Mouse (Mus musculus) olfactory bulb, adult 2 months (tissue): ENCODE data around the gene Klhl35. TPM values are rescaled to one million over a fixed set of nuclear protein-coding genes. Genes with fewer than 3 reads are reported as not detected.
A peak's percentile ranks its signal among the peaks of the same experiment; 100 is the strongest.

ENCODE experiments used
- H3K27ac ChIP-seq: fragments of 200-500 bp; 2 replicates; pipeline ENCODE4 v1.5.1; 2012; ENCODE audit warnings: low read depth, low read length; ENCODE audit not compliant: insufficient read depth
- H3K4me1 ChIP-seq: fragments of 200-500 bp; 2 replicates; pipeline ENCODE4 v1.6.1; 2012; ENCODE audit warnings: low read length; ENCODE audit not compliant: control insufficient read depth, insufficient read depth
- H3K4me3 ChIP-seq: fragments of 200-500 bp; 2 replicates; pipeline ENCODE4 v1.5.1; 2012; ENCODE audit warnings: mild to moderate bottlenecking, low read depth, low read length, moderate library complexity; ENCODE audit not compliant: insufficient read depth
- CTCF ChIP-seq: fragments of 200-500 bp; IDR thresholded peaks from 2 replicates; pipeline ENCODE4 v1.5.1; 2012; ENCODE audit warnings: low read depth, mild to moderate bottlenecking, low read length, moderate library complexity; ENCODE audit not compliant: insufficient read depth
- POLR2A ChIP-seq: fragments of 200-500 bp; IDR thresholded peaks from 2 replicates; pipeline ENCODE4 v1.6.1; 2012; ENCODE audit warnings: mild to moderate bottlenecking, low read depth, low read length, moderate library complexity; ENCODE audit not compliant: insufficient read depth
- WGBS: fragments of 180-500 bp; shearing (Covaris S2); methylation state at CpG from one replicate; pipeline ENCODE4 v1.1.7; 2018; 5-methylcytosine and 5-hydroxymethylcytosine counted together
- polyA plus RNA-seq: library from polyadenylated mRNA; stranded (reverse); fragments of >200 nt; gene quantifications from 2 replicates; pipeline ENCODE4 v1.2.4, GENCODE M21; 2012; ENCODE audit warnings: low replicate concordance; ENCODE audit not compliant: missing spikeins, insufficient read depth, insufficient read length

The Klhl35 gene
- polyA plus RNA-seq, 1 experiment: not detected

DNA sequence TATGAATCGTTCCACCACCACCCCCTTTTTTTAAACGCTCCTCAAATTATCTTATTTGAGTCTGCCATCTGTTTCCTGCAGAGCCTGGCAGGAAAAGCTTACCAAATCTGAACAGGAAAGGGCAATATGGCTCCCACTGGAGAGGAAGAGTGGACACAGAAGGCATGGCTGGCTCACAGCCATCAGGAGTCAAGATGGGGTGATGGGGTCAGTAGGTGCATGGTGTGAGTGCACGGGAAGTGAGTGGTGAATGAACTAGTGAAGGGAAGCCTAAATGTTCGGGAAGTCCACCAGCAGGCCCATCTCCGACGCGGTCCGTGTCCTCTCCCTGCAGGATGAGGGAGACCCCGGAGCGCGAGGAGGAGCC is 2.1 kb downstream of the Klhl35 start:
- no peak overlapping the region for H3K27ac ChIP-seq
- H3K4me1 ChIP-seq: peaks cover 24% of the 10 kb centered on the region
- no peak for TF ChIP-seq POLR2A
- peak overlapping the region; percentile 47 for H3K4me3 ChIP-seq
- WGBS: 31% methylated on average over 11 of the region's 11 CpGs

DNA sequence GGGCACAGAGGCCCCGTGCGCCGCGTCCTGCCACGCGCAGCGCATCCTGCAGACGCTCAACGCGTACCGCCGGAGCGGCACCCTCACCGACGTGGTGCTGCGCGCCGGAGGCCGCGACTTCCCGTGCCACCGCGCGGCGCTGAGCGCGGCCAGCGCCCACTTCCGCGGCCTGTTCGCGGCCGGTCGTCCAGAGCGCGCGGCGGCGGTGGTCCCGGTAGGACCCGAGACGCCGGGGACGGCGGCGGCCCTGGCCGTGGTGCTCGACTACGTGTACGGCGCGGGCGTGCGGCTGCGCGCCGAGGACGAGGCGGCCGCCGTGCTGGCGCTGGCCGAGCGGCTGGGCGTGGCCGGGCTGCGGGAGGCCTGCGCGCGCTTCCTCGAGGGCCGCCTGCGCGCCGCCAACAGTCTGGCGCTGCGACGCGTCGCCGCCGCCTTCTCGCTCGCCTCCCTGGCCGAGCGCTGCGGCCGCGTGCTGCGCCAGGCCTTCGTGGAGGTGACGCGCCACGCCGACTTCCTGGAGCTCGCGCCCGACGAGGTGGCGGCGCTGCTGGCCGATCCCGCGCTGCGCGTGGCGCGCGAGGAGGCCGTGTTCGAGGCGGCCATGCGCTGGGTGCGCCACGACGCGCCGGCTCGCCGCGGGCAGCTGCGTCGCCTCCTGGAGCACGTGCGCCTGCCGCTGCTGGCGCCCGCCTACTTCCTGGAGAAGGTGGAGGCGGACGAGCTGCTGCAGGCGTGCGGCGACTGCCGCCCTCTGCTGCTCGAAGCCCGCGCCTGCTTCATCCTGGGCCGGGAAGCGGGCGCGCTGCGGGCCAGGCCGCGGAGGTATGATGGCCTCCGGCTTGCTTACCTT is 2.7 kb downstream of the Klhl35 start:
- H3K27ac ChIP-seq: 0 out of 2 replicates have a peak overlapping the region, but pooled peaks have one; percentile 9
- peak overlapping the region; percentile 47 for H3K4me3 ChIP-seq
- peak; percentile 53; the same call in 1 of the 2 replicates for TF ChIP-seq POLR2A
- TF ChIP-seq CTCF: peak; percentile 55; the same call in 1 of the 2 replicates
- peaks cover 25% of the 10 kb centered on the region for H3K4me1 ChIP-seq
- 2% methylated on average over 145 of the region's 145 CpGs for WGBS

DNA sequence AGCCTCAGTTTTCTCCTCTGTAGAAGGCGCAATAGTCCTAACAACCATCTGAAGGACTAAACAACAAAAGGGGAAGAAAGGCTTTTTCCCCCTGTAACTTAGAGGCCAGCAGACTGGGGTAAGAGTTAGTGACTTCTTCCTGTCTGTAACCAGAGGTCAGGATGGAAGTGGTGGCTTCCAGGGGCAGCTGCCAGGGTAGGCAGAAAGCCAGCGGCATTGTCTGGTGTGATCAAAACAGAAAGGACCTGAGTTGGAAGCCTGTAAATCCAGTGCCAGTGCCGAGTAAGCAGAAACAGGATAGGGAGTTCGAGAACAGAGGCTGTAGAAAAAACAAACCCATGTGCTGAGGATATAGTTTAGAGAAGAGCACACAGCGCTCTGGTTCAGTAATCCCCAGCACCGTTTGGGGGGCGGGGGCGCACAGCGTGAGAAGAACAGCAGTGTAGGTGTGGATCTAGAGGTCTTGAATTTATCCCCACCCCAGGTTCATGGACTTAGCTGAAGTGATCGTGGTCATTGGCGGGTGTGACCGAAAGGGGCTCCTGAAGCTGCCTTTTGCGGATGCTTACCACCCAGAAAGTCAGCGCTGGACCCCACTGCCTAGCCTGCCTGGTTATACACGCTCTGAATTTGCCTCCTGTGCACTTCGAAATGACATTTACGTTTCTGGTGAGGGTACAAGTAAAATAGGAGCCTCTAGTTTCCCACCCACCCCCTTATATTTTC is 4.0 kb downstream of the Klhl35 start:
- TF ChIP-seq CTCF (no peak), POLR2A (no peak)
- no peak overlapping the region for H3K4me3 ChIP-seq
- WGBS: 80% methylated on average over 17 of the region's 17 CpGs
- no peak overlapping the region for H3K27ac ChIP-seq
- peaks cover 37% of the 10 kb centered on the region for H3K4me1 ChIP-seq

- Histone ChIP-seq H3K27ac (no peak overlapping the region), H3K4me1 (peaks cover 34% of the 10 kb centered on the region), H3K4me3 (no peak overlapping the region)
- TF ChIP-seq POLR2A: no peak
- TF ChIP-seq CTCF: no peak
- 76% methylated on average over 18 of the region's 18 CpGs for WGBS
Measured at GRCm38 (mm10) chr7:99471578-99471977, 5.8 kb downstream of the Klhl35 start.

DNA sequence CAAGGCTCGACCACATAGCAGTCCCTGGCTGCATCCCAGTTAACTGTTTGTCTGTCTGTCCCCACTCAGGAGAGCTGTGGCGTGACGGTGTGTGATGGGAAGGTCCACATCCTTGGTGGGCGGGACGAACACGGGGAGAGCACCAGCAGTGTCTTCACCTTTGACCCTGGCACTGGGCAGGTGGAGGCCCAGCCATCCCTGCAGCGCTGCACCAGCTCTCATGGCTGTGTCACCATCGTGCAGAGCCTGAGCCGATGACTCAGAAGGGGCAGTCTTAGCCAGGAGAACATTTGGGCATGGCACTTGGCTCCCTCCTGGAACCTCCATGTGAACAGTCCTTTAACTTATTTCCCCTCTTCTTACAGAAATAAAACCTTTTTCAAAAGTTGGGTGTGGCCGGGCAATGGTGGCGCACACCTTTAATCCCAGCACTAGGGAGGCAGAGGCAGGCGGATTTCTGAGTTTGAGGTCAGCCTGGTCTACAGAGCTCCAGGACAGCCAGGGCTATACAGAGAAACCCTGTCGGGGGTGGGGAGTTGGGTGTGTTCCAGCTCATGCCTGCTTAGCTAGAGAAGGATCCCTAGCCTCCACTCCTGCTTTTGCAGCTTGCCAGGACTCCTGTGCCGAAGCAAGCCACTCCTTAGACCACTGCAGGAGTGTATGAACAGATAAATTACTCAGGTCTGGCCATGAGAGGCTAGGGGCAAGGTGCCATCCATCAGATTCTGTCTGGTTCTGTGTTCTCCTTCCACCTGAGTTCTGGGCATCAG is 8.0 kb downstream of the Klhl35 start:
- TF ChIP-seq CTCF: no peak
- no peak for TF ChIP-seq POLR2A
- no peak overlapping the region for H3K4me3 ChIP-seq
- H3K4me1 ChIP-seq: peaks cover 20% of the 10 kb centered on the region
- 0 out of 2 replicates have a peak overlapping the region, but pooled peaks have one; percentile 33 for H3K27ac ChIP-seq
- WGBS: 69% methylated on average over 14 of the region's 14 CpGs

DNA sequence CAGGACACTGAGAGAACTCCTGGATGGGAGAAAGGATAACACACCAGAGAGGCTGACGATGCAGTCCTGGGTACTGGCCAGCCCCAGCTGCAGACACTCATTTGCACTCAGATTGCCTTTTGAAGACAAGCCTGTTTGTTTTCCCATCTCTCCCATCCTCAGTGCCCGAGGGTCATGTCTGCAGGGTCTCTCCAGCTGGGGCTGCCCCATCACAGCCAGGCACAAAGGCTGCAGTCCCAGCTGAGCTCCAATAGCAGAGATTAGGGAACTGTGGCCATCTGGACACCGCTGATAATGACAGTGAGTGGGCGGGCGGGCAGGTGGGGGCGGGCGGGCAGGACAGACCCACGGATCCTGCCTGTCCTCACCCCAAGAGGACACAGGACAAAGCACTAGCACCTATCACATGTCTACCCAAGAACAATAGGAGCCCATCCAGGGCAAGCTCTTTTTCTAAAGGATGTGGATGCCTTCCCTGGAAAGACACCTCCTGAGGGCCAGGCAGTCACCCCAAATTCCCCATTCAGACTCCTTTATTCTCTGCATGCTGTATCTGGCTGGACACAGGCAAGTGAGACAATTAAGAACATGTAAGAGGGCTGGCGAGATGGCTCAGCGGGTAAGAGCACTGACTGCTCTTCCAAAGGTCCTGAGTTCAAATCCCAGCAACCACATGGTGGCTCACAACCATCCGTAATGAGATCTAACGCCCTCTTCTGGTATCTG is 9.2 kb downstream of the Klhl35 start:
- Histone ChIP-seq H3K4me3 (no peak overlapping the region), H3K27ac (0 out of 2 replicates have a peak overlapping the region, but pooled peaks have one; percentile 33), H3K4me1 (peaks cover 18% of the 10 kb centered on the region)
- TF ChIP-seq CTCF (no peak), POLR2A (no peak)
- WGBS: 58% methylated on average over 12 of the region's 12 CpGs

DNA sequence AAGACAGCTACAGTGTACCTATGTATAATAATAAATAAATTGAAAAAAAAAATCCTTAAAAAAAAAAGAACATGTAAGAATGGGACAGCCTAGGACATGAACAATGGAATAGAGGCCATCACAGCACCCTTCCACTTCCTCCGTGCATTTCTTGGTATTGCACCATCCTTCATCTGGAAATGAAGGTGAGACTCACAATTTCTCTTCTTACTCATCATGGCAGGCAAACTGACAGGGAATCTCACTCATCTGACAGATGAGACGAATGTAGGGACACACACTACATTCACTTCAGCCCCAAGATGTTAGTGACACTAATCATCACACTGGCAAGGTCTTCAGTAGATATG is 9.7 kb downstream of the Klhl35 start:
- no peak overlapping the region for H3K4me3 ChIP-seq
- TF ChIP-seq POLR2A (no peak), CTCF (no peak)
- peaks cover 18% of the 10 kb centered on the region for H3K4me1 ChIP-seq
- WGBS: 82% methylated on average over 2 of the region's 2 CpGs
- H3K27ac ChIP-seq: no peak overlapping the region

DNA sequence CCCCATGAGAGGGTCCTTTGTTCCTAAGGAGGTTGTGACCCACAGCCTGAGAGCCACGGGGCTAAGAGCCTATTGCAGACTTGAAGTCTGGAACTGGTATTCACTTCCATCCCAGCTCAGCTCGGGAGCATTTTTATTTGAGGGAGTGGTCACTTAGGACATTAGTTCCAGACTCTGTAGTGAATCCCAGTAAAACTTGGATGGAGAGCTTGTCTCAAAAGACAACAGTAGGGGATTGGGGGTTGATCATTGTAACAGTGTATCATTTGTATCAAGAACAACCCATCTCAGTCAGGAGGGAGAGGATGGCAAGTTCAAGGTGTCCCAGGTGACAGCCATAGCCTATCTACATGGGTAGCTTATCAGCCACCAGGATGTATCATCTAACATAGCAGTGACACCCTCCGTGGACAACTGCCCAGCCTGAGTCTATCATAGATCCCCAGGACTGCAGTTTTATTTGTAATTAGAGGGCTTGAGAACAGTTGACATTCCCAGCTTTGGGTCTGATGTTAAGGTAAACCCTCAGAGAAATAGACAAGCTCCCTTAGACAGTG is 10.8 kb downstream of the Klhl35 start:
- 41% methylated on average over 3 of the region's 3 CpGs for WGBS
- TF ChIP-seq POLR2A: no peak
- no peak for TF ChIP-seq CTCF
- Histone ChIP-seq H3K27ac (no peak overlapping the region), H3K4me3 (no peak overlapping the region), H3K4me1 (peaks cover 18% of the 10 kb centered on the region)
